Mouse (Mus musculus): ENCODE data around the gene Ruvbl2. TPM values are rescaled to one million over a fixed set of nuclear protein-coding genes. Genes with fewer than 3 reads are reported as not detected.
A peak's percentile ranks its signal among the peaks of the same experiment; 100 is the strongest.

Ruvbl2 gene
- polyA plus RNA-seq, 1 experiment from 2014 or later, result 137 TPM

- H3K27me3 ChIP-seq (replicated peaks; ENCODE audit: control insufficient read depth, insufficient read depth, low read length), result peaks cover 35% of the 10 kb centered on the region
- no peak for ATAC-seq
These were observed 17.9 kb downstream of the Ruvbl2 start for GRCm38 (mm10) chr7:45419859-45420614.

GRCm38 (mm10) chr7:45417962-45418492 is 19.9 kb downstream of the Ruvbl2 start:
- no peak overlapping the region for H3K27ac ChIP-seq (ENCODE audit: low read length)
- no peak overlapping the region for H3K9ac ChIP-seq (replicated peaks; ENCODE audit: low read depth, low read length)
- peaks cover 8% of the 10 kb centered on the region for H3K4me1 ChIP-seq (replicated peaks; ENCODE audit: control insufficient read depth, insufficient read depth, low read length)
- no peaks in the 10 kb centered on the region for H3K9me3 ChIP-seq (ENCODE audit: control insufficient read depth, low read length)
- H3K4me2 ChIP-seq (ENCODE audit: low read length), result no peak overlapping the region
- WGBS, result 12% methylated on average over 13 of the region's 13 CpGs
- no peak overlapping the region for H3K4me3 ChIP-seq (replicated peaks; ENCODE audit: low read length)
- peaks cover 13% of the 10 kb centered on the region for H3K36me3 ChIP-seq (ENCODE audit: control insufficient read depth, insufficient read depth)
- no peak for ATAC-seq
- H3K27me3 ChIP-seq (replicated peaks; ENCODE audit: control insufficient read depth, insufficient read depth, low read length), result peaks cover 54% of the 10 kb centered on the region

More at GRCm38 (mm10) chr7:45419859-45420614, 17.9 kb downstream of the Ruvbl2 start:
- Histone ChIP-seq H3K9me3 (ENCODE audit: control insufficient read depth, low read length) (no peaks in the 10 kb centered on the region), H3K4me2 (ENCODE audit: low read length) (no peak overlapping the region), H3K36me3 (ENCODE audit: control insufficient read depth, insufficient read depth) (peaks cover 27% of the 10 kb centered on the region), H3K4me1 (replicated peaks; ENCODE audit: control insufficient read depth, insufficient read depth, low read length) (no peaks in the 10 kb centered on the region), H3K4me3 (replicated peaks; ENCODE audit: low read length) (no peak overlapping the region), H3K9ac (replicated peaks; ENCODE audit: low read depth, low read length) (no peak overlapping the region), H3K27ac (ENCODE audit: low read length) (no peak overlapping the region)
- 15% methylated on average over 27 of the region's 27 CpGs for WGBS

GRCm38 (mm10) chr7:45415636-45416035 is 22.3 kb downstream of the Ruvbl2 start:
- WGBS, result 12% methylated on average over 37 of the region's 37 CpGs
- Histone ChIP-seq H3K36me3 (ENCODE audit: control insufficient read depth, insufficient read depth) (0 out of 2 replicates have a peak, but pooled peaks cover under 1% of the 10 kb centered on the region), H3K9ac (replicated peaks; ENCODE audit: low read depth, low read length) (no peak overlapping the region), H3K9me3 (ENCODE audit: control insufficient read depth, low read length) (no peaks in the 10 kb centered on the region), H3K27me3 (replicated peaks; ENCODE audit: control insufficient read depth, insufficient read depth, low read length) (peaks cover 72% of the 10 kb centered on the region), H3K4me1 (replicated peaks; ENCODE audit: control insufficient read depth, insufficient read depth, low read length) (peaks cover 8% of the 10 kb centered on the region), H3K4me2 (ENCODE audit: low read length) (no peak overlapping the region), H3K4me3 (replicated peaks; ENCODE audit: low read length) (no peak overlapping the region), H3K27ac (ENCODE audit: low read length) (no peak overlapping the region)
- no peak for ATAC-seq

GRCm38 (mm10) chr7:45414740-45415224 is 23.1 kb downstream of the Ruvbl2 start:
- Histone ChIP-seq H3K9me3 (ENCODE audit: control insufficient read depth, low read length) (no peaks in the 10 kb centered on the region), H3K4me1 (replicated peaks; ENCODE audit: control insufficient read depth, insufficient read depth, low read length) (peaks cover 8% of the 10 kb centered on the region), H3K36me3 (ENCODE audit: control insufficient read depth, insufficient read depth) (no peaks in the 10 kb centered on the region), H3K27me3 (replicated peaks; ENCODE audit: control insufficient read depth, insufficient read depth, low read length) (peaks cover 79% of the 10 kb centered on the region), H3K9ac (replicated peaks; ENCODE audit: low read depth, low read length) (no peak overlapping the region), H3K4me2 (ENCODE audit: low read length) (no peak overlapping the region), H3K4me3 (replicated peaks; ENCODE audit: low read length) (no peak overlapping the region), H3K27ac (ENCODE audit: low read length) (no peak overlapping the region)
- WGBS, result 39% methylated on average over 12 of the region's 12 CpGs
- no peak for ATAC-seq

- WGBS, result 3% methylated on average over 25 of the region's 27 CpGs
- ATAC-seq, result no peak
- H3K27me3 ChIP-seq (replicated peaks; ENCODE audit: control insufficient read depth, insufficient read depth, low read length), result peaks cover 86% of the 10 kb centered on the region
- H3K27ac ChIP-seq (ENCODE audit: low read length), result no peak overlapping the region
- H3K4me3 ChIP-seq (replicated peaks; ENCODE audit: low read length), result peak overlapping the region; percentile 62
- H3K4me2 ChIP-seq (ENCODE audit: low read length), result peak overlapping the region; percentile 88
- no peaks in the 10 kb centered on the region for H3K36me3 ChIP-seq (ENCODE audit: control insufficient read depth, insufficient read depth)
- peak overlapping the region; percentile 66 for H3K9ac ChIP-seq (replicated peaks; ENCODE audit: low read depth, low read length)
- peaks cover 8% of the 10 kb centered on the region for H3K4me1 ChIP-seq (replicated peaks; ENCODE audit: control insufficient read depth, insufficient read depth, low read length)
- no peaks in the 10 kb centered on the region for H3K9me3 ChIP-seq (ENCODE audit: control insufficient read depth, low read length)
These were observed 23.8 kb downstream of the Ruvbl2 start for GRCm38 (mm10) chr7:45413864-45414739.

GRCm38 (mm10) chr7:45413113-45413863 is 24.6 kb downstream of the Ruvbl2 start, which contains the start of gene Ntf5:
Ntf5 (plus strand) TSS chr7:45413695.
- 3% methylated on average over 33 of the region's 45 CpGs for WGBS
- H3K4me3 ChIP-seq (replicated peaks; ENCODE audit: low read length), result peak within 1 kb of the TSS; percentile 62
- no peak within 1 kb of the TSS for H3K27ac ChIP-seq (ENCODE audit: low read length)
- H3K9me3 ChIP-seq (ENCODE audit: control insufficient read depth, low read length), result no peaks in the 10 kb centered on the region
- peak within 1 kb of the TSS; percentile 88 for H3K4me2 ChIP-seq (ENCODE audit: low read length)
- H3K9ac ChIP-seq (replicated peaks; ENCODE audit: low read depth, low read length), result peak within 1 kb of the TSS; percentile 66
- peaks cover 87% of the 10 kb centered on the region for H3K27me3 ChIP-seq (replicated peaks; ENCODE audit: control insufficient read depth, insufficient read depth, low read length)
- H3K36me3 ChIP-seq (ENCODE audit: control insufficient read depth, insufficient read depth), result no peaks in the 10 kb centered on the region
- H3K4me1 ChIP-seq (replicated peaks; ENCODE audit: control insufficient read depth, insufficient read depth, low read length), result peaks cover 8% of the 10 kb centered on the region
- peak; percentile 54 for ATAC-seq

GRCm38 (mm10) chr7:45412421-45412820 is 25.5 kb downstream of the Ruvbl2 start:
- ATAC-seq, result no peak
- 87% methylated on average over 2 of the region's 2 CpGs for WGBS
- no peak overlapping the region for H3K4me3 ChIP-seq (replicated peaks; ENCODE audit: low read length)

GRCm38 (mm10) chr7:45409497-45410163 is 28.3 kb downstream of the Ruvbl2 start:
- H3K9me3 ChIP-seq (ENCODE audit: control insufficient read depth, low read length), result no peaks in the 10 kb centered on the region; the same call in 1 of the 2 replicates
- WGBS, result 81% methylated on average over 8 of the region's 8 CpGs
- no peak for ATAC-seq
- H3K4me3 ChIP-seq (replicated peaks; ENCODE audit: low read length), result no peak overlapping the region
- peaks cover 93% of the 10 kb centered on the region for H3K27me3 ChIP-seq (replicated peaks; ENCODE audit: control insufficient read depth, insufficient read depth, low read length)
- H3K36me3 ChIP-seq (ENCODE audit: control insufficient read depth, insufficient read depth), result no peaks in the 10 kb centered on the region
- H3K9ac ChIP-seq (replicated peaks; ENCODE audit: low read depth, low read length), result no peak overlapping the region
- peaks cover 16% of the 10 kb centered on the region for H3K4me1 ChIP-seq (replicated peaks; ENCODE audit: control insufficient read depth, insufficient read depth, low read length)
- H3K27ac ChIP-seq (ENCODE audit: low read length), result no peak overlapping the region
- H3K4me2 ChIP-seq (ENCODE audit: low read length), result no peak overlapping the region

More at GRCm38 (mm10) chr7:45412421-45412820, 25.5 kb downstream of the Ruvbl2 start:
- Histone ChIP-seq H3K9ac (replicated peaks; ENCODE audit: low read depth, low read length) (no peak overlapping the region), H3K36me3 (ENCODE audit: control insufficient read depth, insufficient read depth) (no peaks in the 10 kb centered on the region), H3K9me3 (ENCODE audit: control insufficient read depth, low read length) (no peaks in the 10 kb centered on the region), H3K27ac (ENCODE audit: low read length) (no peak overlapping the region), H3K27me3 (replicated peaks; ENCODE audit: control insufficient read depth, insufficient read depth, low read length) (peaks cover 88% of the 10 kb centered on the region), H3K4me1 (replicated peaks; ENCODE audit: control insufficient read depth, insufficient read depth, low read length) (peaks cover 8% of the 10 kb centered on the region), H3K4me2 (ENCODE audit: low read length) (no peak overlapping the region)
